Mouse (Mus musculus) adrenal gland, adult 18-20 months (tissue): ENCODE measurements around the gene Dcaf12. TPM values are rescaled to one million over a fixed set of nuclear protein-coding genes. Genes with fewer than 3 reads are reported as not detected.

Experiments
- DNase-seq, 2 experiments: peaks; one replicate each; pipeline ENCODE4 v3.0.0; 2021 to 2022; ENCODE audit warnings: low spot score in 2 of 2
- total RNA-seq, 2 experiments: library from RNA; stranded (reverse); gene quantifications; 1 replicate in 1 of 2; 2 replicates in 1 of 2; pipeline ENCODE4 v1.2.3; 2021

Gene Dcaf12
- total RNA-seq, 2 experiments from 2014 or later, result 41.0 to 53.2 TPM

- DNase-seq, result no peak
These were observed 69.3 kb downstream of the Dcaf12 start for GRCm38 (mm10) chr4:41245408-41245807.

Other genes starting within 250 kb of the Dcaf12 start
- gene Aqp3, start 216.7 kb downstream of the Dcaf12 start, total RNA-seq, result not detected
- 10 to 100 TPM; 50.0 to 59.8 TPM for gene Nol6, start 190.4 kb downstream of the Dcaf12 start, total RNA-seq
- 10 to 100 TPM; 82.4 to 98.4 TPM for gene Ube2r2, start 179.1 kb downstream of the Dcaf12 start, total RNA-seq
- 10 to 100 TPM; 35.4 to 36.2 TPM for gene Ubap2, start 39.7 kb downstream of the Dcaf12 start, total RNA-seq
- gene Ubap1, start 34.1 kb upstream of the Dcaf12 start, total RNA-seq, result 10 to 100 TPM; 52.3 to 56.9 TPM
- under 1 TPM; 0.90 to 0.93 TPM for gene Kif24, start 150.0 kb upstream of the Dcaf12 start, total RNA-seq
- 10 to 100 TPM; 25.6 to 27.0 TPM for gene Nudt2, start 150.3 kb upstream of the Dcaf12 start, total RNA-seq
- gene AI464131, start 188.2 kb upstream of the Dcaf12 start, total RNA-seq, result 10 to 100 TPM; 11.6 to 12.4 TPM
- gene 1110017D15Rik, start 202.4 kb upstream of the Dcaf12 start, total RNA-seq, result 1 to 10 TPM in 1 of 2 experiments, under 1 TPM in 1; 0.60 to 1.1 TPM